Mouse (Mus musculus) right cerebral cortex, postnatal 4 days (tissue): Measurements from ENCODE around the gene Pih1d1.
"Not testable (repeated sequence)": the region's sequence is repeated elsewhere in the genome, so short reads cannot be mapped to it uniquely, and the experiment has no call there.

Source experiments
- DNase-seq: peaks from one replicate; pipeline ENCODE4 v3.0.0-alpha.2; 2022

The Pih1d1 gene

GRCm38 (mm10) chr7:45154096-45154992, at the start of gene Pih1d1, which contains the start of gene Aldh16a1:
Gene Pih1d1, plus strand, starts transcription at chr7:45154303.
Gene Aldh16a1, minus strand, starts transcription at chr7:45154584.
- peak; percentile 98 for DNase-seq

GRCm38 (mm10) chr7:45104941-45105340, 49.2 kb upstream of the Pih1d1 start:
- DNase-seq: no peak

GRCm38 (mm10) chr7:45105491-45105890, 48.6 kb upstream of the Pih1d1 start:
- DNase-seq: no peak

- no peak for DNase-seq
These were observed 47.7 kb upstream of the Pih1d1 start for GRCm38 (mm10) chr7:45106441-45106840.

DNA sequence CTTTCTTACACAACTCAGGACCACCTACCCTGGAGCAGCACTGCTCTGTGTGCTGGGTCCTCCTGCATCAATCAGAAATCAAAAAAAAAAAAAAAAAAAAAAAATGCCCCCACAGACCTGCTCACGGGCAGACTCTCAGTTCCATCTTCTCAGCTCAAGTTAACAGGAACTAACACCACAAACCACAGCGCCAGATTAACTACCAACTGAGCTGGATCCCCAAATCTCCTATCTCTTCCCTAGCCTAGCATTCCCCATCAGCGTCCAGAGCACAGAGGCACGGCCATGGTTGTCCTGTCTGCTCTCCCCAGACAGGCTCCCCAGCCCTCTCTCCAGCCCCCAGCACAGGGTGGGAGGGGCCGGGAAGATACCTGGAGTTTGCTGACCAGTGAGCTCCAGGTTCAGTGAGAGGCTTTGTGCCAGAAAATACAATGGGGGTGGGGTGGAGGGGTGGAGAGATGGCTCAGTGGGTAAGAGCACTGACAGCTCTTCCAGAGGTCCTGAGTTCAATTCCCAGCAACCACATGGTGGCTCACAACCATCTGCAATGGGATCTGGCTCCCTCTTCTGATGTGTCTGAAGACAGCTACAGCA, 47.0 kb upstream of the Pih1d1 start:
- DNase-seq: no peak

DNA sequence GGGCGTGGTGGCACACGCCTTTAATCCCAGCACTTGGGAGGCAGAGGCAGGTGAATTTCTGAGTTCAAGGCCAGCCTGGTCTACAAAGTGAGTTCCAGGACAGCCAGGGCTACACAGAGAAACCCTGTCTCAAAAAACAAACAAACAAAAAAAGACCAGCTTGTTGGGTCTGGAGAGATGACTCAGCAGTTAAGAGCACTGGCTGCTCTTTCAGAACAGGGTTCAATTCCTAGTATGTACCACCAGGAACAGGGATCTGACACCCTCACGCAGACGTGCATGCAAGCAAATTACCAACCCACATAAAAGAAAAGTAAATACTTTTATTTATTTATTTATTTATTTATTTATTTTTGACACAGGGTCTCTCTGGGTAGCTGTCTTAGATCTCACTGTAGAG, 44.0 kb upstream of the Pih1d1 start:
- DNase-seq: not testable (repeated sequence)

- DNase-seq: no peak
These were observed 42.2 kb upstream of the Pih1d1 start for GRCm38 (mm10) chr7:45111940-45112339.

GRCm38 (mm10) chr7:45112529-45112928, 41.6 kb upstream of the Pih1d1 start:
- no peak for DNase-seq

DNA sequence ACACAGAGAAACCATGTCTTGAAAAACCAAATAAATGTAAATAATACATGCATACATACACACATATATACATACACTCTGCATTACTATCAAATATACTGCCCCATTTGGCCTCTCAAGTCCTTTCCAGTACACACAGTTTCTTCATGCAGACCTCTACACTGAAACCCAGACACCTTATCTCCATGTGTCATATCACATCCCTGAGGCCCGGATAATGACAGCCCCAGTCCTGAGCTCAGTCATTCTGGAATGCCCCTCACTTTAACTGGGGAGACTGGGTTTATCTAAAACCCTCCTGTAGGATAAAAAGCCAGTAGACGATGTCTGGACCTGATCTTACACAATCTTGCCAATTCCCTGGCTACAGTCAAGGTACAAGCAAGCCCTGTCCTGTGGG, 40.6 kb upstream of the Pih1d1 start:
- no peak for DNase-seq

GRCm38 (mm10) chr7:45117566-45117965, 36.5 kb upstream of the Pih1d1 start:
- DNase-seq: no peak

DNA sequence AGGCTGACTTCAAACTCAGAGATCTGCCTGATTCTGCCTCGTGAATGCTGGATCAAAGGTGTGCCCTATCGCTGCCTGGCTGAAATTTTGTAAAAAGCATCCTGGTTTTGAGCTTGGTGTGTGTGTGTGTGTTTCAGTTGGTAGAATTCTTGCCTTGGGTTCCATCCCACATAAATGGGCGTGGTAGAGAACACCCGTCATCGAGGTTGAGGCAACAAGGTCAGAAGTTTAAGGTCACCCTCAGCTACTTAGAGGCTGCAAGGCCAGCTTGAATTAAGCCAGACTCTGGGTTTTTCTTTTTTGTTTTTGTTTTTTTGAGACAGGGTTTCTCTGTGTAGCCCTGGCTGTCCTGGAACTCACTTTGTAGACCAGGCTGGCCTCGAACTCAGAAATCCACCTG, 35.8 kb upstream of the Pih1d1 start:
- no peak for DNase-seq

- no peak for DNase-seq
These were observed 34.1 kb upstream of the Pih1d1 start for GRCm38 (mm10) chr7:45119780-45120709.

GRCm38 (mm10) chr7:45121404-45121803, 32.7 kb upstream of the Pih1d1 start:
- DNase-seq: no peak

- DNase-seq: no peak
These were observed 32.1 kb upstream of the Pih1d1 start for GRCm38 (mm10) chr7:45121966-45122365.

DNA sequence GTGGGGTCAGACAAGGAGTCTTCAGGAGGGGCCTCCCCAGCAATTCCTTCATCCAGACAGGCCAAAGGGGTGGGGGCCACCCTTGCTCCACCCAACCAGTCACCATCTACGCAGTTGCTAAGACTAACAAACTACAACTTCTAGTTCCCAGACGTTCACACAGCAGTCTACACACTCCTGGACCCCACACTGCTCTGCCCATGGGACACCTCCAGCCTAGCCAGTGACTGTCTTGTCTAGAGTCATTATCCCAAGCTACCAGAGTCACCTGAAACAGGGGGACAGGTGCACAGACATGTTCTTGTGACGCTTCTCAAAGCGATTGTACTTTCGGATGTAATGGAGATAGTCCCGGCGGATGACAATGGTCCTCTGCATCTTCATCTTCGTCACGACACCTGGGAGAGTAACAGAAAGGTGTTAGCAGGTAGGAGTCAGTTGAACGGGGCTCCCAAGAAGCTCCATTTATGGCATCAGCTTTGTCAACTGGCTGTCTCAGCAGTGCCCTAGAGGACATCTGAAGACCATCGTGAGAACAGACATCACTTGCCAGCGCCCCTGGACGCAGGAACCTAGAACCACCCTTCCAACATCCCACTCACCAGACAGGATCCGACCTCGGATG, 31.4 kb upstream of the Pih1d1 start:
- no peak for DNase-seq

- DNase-seq: no peak
These were observed 30.9 kb upstream of the Pih1d1 start for GRCm38 (mm10) chr7:45123186-45123570.

- DNase-seq: peak; percentile 96
These were observed 29.6 kb upstream of the Pih1d1 start, which contains the start of gene Rps11 for GRCm38 (mm10) chr7:45124224-45125143. Gene Rps11, minus strand, starts transcription at chr7:45124439.

DNA sequence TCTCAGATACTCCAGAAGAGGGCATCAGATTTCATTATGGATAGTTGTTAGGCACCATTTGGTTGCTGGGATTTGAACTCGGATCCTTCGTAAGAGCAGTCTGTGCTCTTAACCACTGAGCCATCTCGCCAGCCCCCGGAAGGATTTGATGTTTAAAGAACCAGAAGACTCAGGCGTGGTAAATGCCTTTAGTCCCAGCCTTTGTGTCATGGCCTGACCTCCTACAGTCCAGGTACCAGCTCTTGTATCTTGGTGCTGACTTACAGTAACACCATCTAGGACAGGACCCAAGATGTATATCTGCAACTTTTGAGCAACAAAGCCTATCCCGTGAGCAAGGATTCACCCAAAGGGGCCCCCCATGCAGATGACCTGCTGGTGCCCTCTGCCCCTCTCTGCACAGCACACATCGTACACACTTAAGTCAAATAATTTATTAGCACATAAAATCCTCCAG, 28.9 kb upstream of the Pih1d1 start:
- DNase-seq: no peak

DNA sequence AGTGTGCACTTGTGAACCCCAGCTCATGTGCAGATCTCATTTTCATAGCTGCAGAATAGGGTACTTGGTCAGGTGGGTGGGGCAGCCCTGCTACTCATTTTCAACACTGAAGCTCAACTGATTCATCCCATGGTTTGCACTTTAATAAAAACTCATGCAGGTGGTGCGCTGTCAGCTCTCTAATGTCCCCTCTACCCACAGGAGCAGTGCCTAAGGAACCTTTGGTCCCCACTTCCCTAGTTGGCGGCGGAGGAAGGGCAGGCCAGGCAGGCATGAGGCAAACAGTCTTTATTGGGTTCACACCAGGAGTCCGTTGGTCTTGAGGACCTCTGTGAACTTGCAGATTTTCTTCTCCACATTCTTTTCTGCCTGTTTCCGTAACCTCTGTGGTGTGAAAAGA, 28.5 kb upstream of the Pih1d1 start:
- not testable (repeated sequence) for DNase-seq

GRCm38 (mm10) chr7:45126147-45126843, 27.8 kb upstream of the Pih1d1 start:
- no peak for DNase-seq
